Mouse (Mus musculus) urinary bladder, adult 18-20 months (tissue): ENCODE measurements around the gene Zfp367.

Experiments used
- DNase-seq, 2 experiments: peaks; one replicate each; pipeline ENCODE4 v3.0.0; 2022; ENCODE audit warnings: low spot score in 2 of 2, mixed read lengths in 2 of 2

Gene Zfp367

DNA sequence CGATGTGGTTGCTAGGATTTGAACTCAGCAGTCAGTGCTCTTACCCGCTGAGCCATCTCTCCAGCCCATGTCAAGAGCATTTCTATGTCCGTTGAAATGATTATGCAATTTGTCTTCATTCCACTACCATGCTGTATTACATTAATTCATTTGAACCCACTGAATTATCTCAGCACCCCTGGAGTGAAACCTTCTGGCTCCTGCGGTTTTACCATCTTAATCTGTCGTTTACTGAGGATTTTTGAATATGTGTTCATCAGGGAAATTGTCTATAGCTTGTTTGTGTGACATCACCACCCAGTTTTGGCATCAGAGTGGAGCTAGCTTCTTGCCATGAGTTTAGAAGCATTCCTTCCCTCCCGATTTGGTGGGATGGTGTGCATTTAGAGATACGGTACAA, 62.0 kb downstream of the Zfp367 start:
- DNase-seq: no peak

DNA sequence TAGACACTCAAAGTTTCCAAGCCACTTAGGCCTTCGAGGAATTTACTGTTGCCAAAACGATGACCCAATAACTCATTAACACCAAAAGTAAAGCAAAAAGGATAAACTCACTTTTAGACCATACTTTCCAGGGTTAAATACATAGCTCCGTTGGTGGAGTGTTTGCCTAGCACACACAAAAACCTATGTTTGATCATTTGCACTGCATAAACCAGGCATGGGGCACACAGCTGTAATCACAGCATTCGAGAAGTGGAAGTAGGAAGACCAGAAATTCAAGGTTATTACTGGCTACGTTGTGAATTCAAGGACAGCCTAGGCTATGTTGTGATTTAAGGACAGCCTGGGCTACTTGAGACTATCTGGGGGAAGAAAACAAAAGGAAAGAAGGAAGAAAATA, 62.7 kb downstream of the Zfp367 start:
- no peak for DNase-seq

DNA sequence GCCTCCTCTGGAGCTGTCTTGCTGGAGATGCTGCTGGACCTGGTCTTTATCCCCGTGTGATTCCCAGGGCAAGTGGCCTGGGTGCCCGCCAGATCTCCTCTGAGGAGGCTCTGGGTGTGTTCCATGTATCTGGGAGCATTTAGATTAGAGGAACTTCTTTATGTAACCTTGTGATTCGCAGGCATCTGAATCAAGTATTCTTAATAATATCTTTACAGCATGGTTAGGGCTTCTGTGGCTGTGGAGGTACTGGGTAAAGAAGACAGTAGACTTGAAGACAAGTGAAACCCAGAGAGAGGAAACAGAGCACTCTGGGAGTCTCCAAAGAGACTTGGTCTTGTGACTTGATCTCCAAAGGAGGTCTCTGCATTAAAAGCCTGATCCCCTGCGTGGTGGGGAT, 63.9 kb downstream of the Zfp367 start, which contains the start of gene Hsd17b3:
Gene Hsd17b3, minus strand, starts transcription at position 101 of the 400 bp plus-strand sequence.
- DNase-seq: no peak

DNA sequence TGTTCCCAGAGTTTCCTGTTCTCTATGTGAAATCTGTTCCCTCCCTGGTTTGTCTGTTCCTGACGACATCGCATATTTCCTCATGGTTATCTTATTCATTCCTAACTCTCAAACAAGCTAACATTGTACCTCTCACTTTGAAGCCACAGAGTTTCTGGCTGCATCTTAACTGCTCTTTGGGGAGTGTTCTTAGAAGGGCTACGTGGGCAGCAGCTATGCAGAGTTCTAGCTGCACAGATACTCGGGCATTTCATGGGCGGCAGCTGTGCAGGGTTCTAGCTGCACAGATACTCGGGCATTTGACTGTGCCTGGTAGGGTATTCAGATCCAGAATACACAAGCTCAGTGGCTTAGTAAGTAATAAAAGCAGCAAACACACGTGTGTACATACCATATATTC, 64.9 kb downstream of the Zfp367 start:
- DNase-seq: no peak

DNA sequence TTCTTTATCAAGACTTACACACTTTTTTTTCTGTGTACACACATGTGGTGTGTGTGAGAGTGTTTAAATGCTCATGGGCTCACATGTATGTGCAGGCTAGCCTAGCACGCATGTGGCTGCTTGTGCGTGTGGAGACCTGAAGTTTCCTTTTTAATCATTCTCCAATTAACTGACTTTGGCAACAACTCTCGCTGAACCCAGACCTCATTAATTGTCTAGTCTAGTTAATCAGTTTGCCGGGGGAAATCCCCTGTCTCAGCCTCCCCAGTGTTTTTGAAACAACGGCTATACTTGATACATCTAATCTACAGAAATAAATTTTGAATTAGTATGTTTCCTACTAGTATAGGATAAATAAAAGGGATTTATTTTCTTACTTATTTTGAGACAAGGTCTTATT, 67.0 kb downstream of the Zfp367 start:
- no peak for DNase-seq

DNA sequence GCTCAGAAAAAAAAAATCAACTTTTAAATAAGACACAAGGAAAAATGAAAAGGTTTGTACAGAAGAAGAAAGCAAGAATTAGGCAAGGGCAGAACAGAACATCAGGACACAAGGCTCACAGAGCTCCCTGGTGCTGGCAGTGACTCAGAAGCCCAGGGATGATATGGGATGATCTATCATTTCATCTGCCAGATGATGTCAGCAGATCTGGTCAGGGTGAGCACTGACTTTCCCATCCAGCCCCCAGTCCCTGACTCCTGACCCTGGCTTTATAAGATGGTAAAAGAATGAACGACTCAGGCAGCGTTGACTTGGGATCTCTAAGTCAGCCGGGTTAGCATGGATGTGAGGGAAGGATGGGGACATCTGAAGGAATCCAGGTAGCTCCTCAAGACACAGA, 69.7 kb downstream of the Zfp367 start:
- no peak for DNase-seq
